Mouse (Mus musculus): Measurements from ENCODE around the gene Uchl5.

- no peak for TF ChIP-seq CTCF (IDR thresholded peaks at IDR 0.05)
- TF ChIP-seq EP300 (IDR thresholded peaks at IDR 0.05): no peak
These were observed 49.2 kb upstream of the Uchl5 start for GRCm38 (mm10) chr1:143727701-143728445.
